Mouse (Mus musculus) CH12.LX (cell line): ENCODE data around the gene Cblb. TPM values are rescaled to one million over a fixed set of nuclear protein-coding genes. Genes with fewer than 3 reads are reported as not detected.

Experiments used
- DNase-seq: peaks from one replicate; pipeline ENCODE4 v3.0.0-alpha.2; 2013; ENCODE audit errors: extremely low read depth
- H3K27ac ChIP-seq: 2 replicates; pipeline ENCODE4 v1.5.1; 2012; ENCODE audit warnings: low read depth, mild to moderate bottlenecking, control low read depth, moderate library complexity; ENCODE audit not compliant: insufficient read depth
- H3K27me3 ChIP-seq: replicated peaks from 2 replicates; pipeline ENCODE3; 2012; ENCODE audit warnings: inconsistent platforms
- H3K36me3 ChIP-seq, 2 experiments: replicated peaks in 1 of 2; 2 replicates each; pipeline versions ENCODE3 to v1.6.1; 2012; ENCODE audit warnings: inconsistent platforms in 1 of 2, low read length in 1 of 2, mild to moderate bottlenecking in 1 of 2, mixed read lengths in 1 of 2, moderate library complexity in 1 of 2; ENCODE audit not compliant: control insufficient read depth in 1 of 2, insufficient read depth in 1 of 2
- H3K4me1 ChIP-seq, 2 experiments: 2 replicates each; pipeline ENCODE4 v1.6.1; 2012; ENCODE audit warnings: inconsistent platforms in 1 of 2, moderate library complexity in 1 of 2; ENCODE audit not compliant: insufficient read depth in 2 of 2, control insufficient read depth in 1 of 2
- H3K4me2 ChIP-seq: 2 replicates; pipeline ENCODE4 v1.6.1; 2012; ENCODE audit warnings: low read depth, mild to moderate bottlenecking, control low read depth; ENCODE audit not compliant: poor library complexity, insufficient read depth, severe bottlenecking
- H3K4me3 ChIP-seq, 3 experiments: fragments of 150-350 bp in 1 of 3; sonication (generic) in 1 of 3; replicated peaks in 1 of 3; 2 replicates each; pipeline versions ENCODE3 to v1.5.1; 2011 to 2012; ENCODE audit warnings: low read depth in 2 of 3, low read length in 2 of 3, mild to moderate bottlenecking in 2 of 3, moderate library complexity in 2 of 3, control low read depth in 1 of 3, improper control_type of control experiment in 1 of 3, inconsistent platforms in 1 of 3, mixed read lengths in 1 of 3; ENCODE audit not compliant: poor library complexity in 1 of 3
- H3K79me2 ChIP-seq: replicated peaks from 2 replicates; pipeline ENCODE4 v1.6.1; 2012; ENCODE audit warnings: mild to moderate bottlenecking, moderate library complexity; ENCODE audit not compliant: control insufficient read depth, poor library complexity, insufficient read depth, severe bottlenecking; ENCODE audit errors: extremely low read depth
- H3K9ac ChIP-seq: 2 replicates; pipeline ENCODE4 v1.6.1; 2012; ENCODE audit warnings: low read depth, mild to moderate bottlenecking, control low read depth, moderate library complexity; ENCODE audit not compliant: insufficient read depth
- H3K9me3 ChIP-seq: replicated peaks from 2 replicates; pipeline ENCODE3; 2012; ENCODE audit warnings: low read length, inconsistent platforms, mixed read lengths
- BHLHE40 ChIP-seq: IDR thresholded peaks from 2 replicates; pipeline ENCODE4 v1.6.1; 2011; ENCODE audit warnings: mild to moderate bottlenecking, low read depth, low read length, improper control_type of control experiment
- CHD1 ChIP-seq: IDR thresholded peaks from 2 replicates; pipeline ENCODE4 v1.6.1; 2012; ENCODE audit warnings: low read depth, low read length, improper control_type of control experiment, inconsistent platforms
- CHD2 ChIP-seq: IDR thresholded peaks from 2 replicates; pipeline ENCODE4 v1.6.1; 2011; ENCODE audit warnings: low read length, improper control_type of control experiment
- CTCF ChIP-seq, 2 experiments: IDR thresholded peaks in 1 of 2; conservative IDR thresholded peaks in 1 of 2; 2 replicates each; pipeline ENCODE4 v1.5.1; 2011 to 2012; ENCODE audit warnings: low read depth in 2 of 2, low read length in 2 of 2, improper control_type of control experiment in 1 of 2, inconsistent platforms in 1 of 2, mild to moderate bottlenecking in 1 of 2, moderate library complexity in 1 of 2
- E2F4 ChIP-seq: IDR thresholded peaks from 2 replicates; pipeline ENCODE4 v1.6.1; 2011; ENCODE audit warnings: low read depth, low read length, improper control_type of control experiment; ENCODE audit not compliant: insufficient replicate concordance
- ELF1 ChIP-seq: IDR thresholded peaks from 2 replicates; pipeline ENCODE4 v1.6.1; 2014; ENCODE audit warnings: low read depth, mild to moderate bottlenecking, inconsistent platforms, low read length, improper control_type of control experiment
- EP300 ChIP-seq: IDR thresholded peaks from 2 replicates; pipeline ENCODE4 v1.6.1; 2011; ENCODE audit warnings: low read length, improper control_type of control experiment
- ETS1 ChIP-seq: conservative IDR thresholded peaks from 2 replicates; pipeline ENCODE4 v1.6.1; 2012; ENCODE audit warnings: low read depth, mild to moderate bottlenecking, inconsistent platforms, low read length, improper control_type of control experiment, moderate library complexity
- GABPA ChIP-seq: IDR thresholded peaks from 2 replicates; pipeline ENCODE4 v1.6.1; 2012; ENCODE audit warnings: low read depth, low read length, improper control_type of control experiment, inconsistent platforms; ENCODE audit not compliant: insufficient replicate concordance
- HCFC1 ChIP-seq: IDR thresholded peaks from 2 replicates; pipeline ENCODE4 v1.6.1; 2012; ENCODE audit warnings: low read depth, mild to moderate bottlenecking, inconsistent platforms, low read length, improper control_type of control experiment
- IRF4 ChIP-seq: IDR thresholded peaks from 2 replicates; pipeline ENCODE4 v1.6.1; 2014; ENCODE audit warnings: low read depth, mild to moderate bottlenecking, inconsistent platforms, low read length, improper control_type of control experiment
- JUN ChIP-seq: IDR thresholded peaks from 2 replicates; pipeline ENCODE4 v1.6.1; 2011; ENCODE audit warnings: low read depth, mild to moderate bottlenecking, low read length, improper control_type of control experiment, moderate library complexity; ENCODE audit not compliant: insufficient read depth
- JUND ChIP-seq: conservative IDR thresholded peaks from 2 replicates; pipeline ENCODE4 v1.6.1; 2011; ENCODE audit warnings: low read depth, low read length, improper control_type of control experiment
- KAT2A ChIP-seq: IDR thresholded peaks from 2 replicates; pipeline ENCODE4 v1.6.1; 2012; ENCODE audit warnings: low read length, improper control_type of control experiment, inconsistent platforms; ENCODE audit not compliant: insufficient replicate concordance
- MAFK ChIP-seq: IDR thresholded peaks from 2 replicates; pipeline ENCODE4 v1.6.1; 2011; ENCODE audit warnings: low read length, improper control_type of control experiment; ENCODE audit not compliant: insufficient replicate concordance
- MAX ChIP-seq: IDR thresholded peaks from 2 replicates; pipeline ENCODE4 v1.6.1; 2011; ENCODE audit warnings: low read length, improper control_type of control experiment
- MAZ ChIP-seq: IDR thresholded peaks from 2 replicates; pipeline ENCODE4 v1.6.1; 2012; ENCODE audit warnings: low read depth, mild to moderate bottlenecking, inconsistent platforms, low read length, improper control_type of control experiment, moderate library complexity
- MEF2A ChIP-seq: IDR thresholded peaks from 2 replicates; pipeline ENCODE4 v1.6.1; 2014; ENCODE audit warnings: low read depth, mild to moderate bottlenecking, inconsistent platforms, low read length, improper control_type of control experiment, borderline replicate concordance
- MXI1 ChIP-seq: IDR thresholded peaks from 2 replicates; pipeline ENCODE4 v1.6.1; 2011; ENCODE audit warnings: mild to moderate bottlenecking, low read depth, low read length, improper control_type of control experiment
- MYC ChIP-seq: IDR thresholded peaks from 2 replicates; pipeline ENCODE4 v1.6.1; 2011; ENCODE audit warnings: low read depth, mild to moderate bottlenecking, improper control_type of control experiment, low read length
- NELFE ChIP-seq: IDR thresholded peaks from 2 replicates; pipeline ENCODE4 v1.6.1; 2011; ENCODE audit warnings: low read depth, low read length, improper control_type of control experiment
- NRF1 ChIP-seq: IDR thresholded peaks from 2 replicates; pipeline ENCODE4 v1.6.1; 2014; ENCODE audit warnings: low read depth, mild to moderate bottlenecking, inconsistent platforms, low read length, improper control_type of control experiment, moderate library complexity
- PAX5 ChIP-seq: IDR thresholded peaks from 2 replicates; pipeline ENCODE4 v1.6.1; 2012; ENCODE audit warnings: low read length, inconsistent platforms, mixed read lengths
- POLR2A ChIP-seq: IDR thresholded peaks from 2 replicates; pipeline ENCODE4 v1.6.1; 2011; ENCODE audit warnings: low read depth, mild to moderate bottlenecking, improper control_type of control experiment, low read length
- POLR2AphosphoS2 ChIP-seq: IDR thresholded peaks from 2 replicates; pipeline ENCODE4 v1.6.1; 2011; ENCODE audit warnings: low read depth, low read length, improper control_type of control experiment
- RAD21 ChIP-seq: IDR thresholded peaks from 2 replicates; pipeline ENCODE4 v1.6.1; 2011; ENCODE audit warnings: low read depth, mild to moderate bottlenecking, low read length, improper control_type of control experiment, moderate library complexity
- RCOR1 ChIP-seq: conservative IDR thresholded peaks from 2 replicates; pipeline ENCODE4 v1.6.1; 2012; ENCODE audit warnings: low read depth, mild to moderate bottlenecking, inconsistent platforms, low read length, improper control_type of control experiment
- SIN3A ChIP-seq: IDR thresholded peaks from 2 replicates; pipeline ENCODE4 v1.6.1; 2012; ENCODE audit warnings: low read length, improper control_type of control experiment, inconsistent platforms
- SMC3 ChIP-seq: IDR thresholded peaks from 2 replicates; pipeline ENCODE4 v1.6.1; 2011; ENCODE audit warnings: low read depth, low read length, improper control_type of control experiment
- TBP ChIP-seq: conservative IDR thresholded peaks from 2 replicates; pipeline ENCODE4 v1.6.1; 2011; ENCODE audit warnings: low read depth, low read length, improper control_type of control experiment
- TCF12 ChIP-seq: IDR thresholded peaks from 2 replicates; pipeline ENCODE4 v1.6.1; 2014; ENCODE audit warnings: low read depth, mild to moderate bottlenecking, inconsistent platforms, low read length, improper control_type of control experiment
- UBTF ChIP-seq: IDR thresholded peaks from 2 replicates; pipeline ENCODE4 v1.6.1; 2012; ENCODE audit warnings: low read depth, mild to moderate bottlenecking, inconsistent platforms, low read length, improper control_type of control experiment, moderate library complexity
- USF1 ChIP-seq: IDR thresholded peaks from 2 replicates; pipeline ENCODE4 v1.6.1; 2014; ENCODE audit warnings: low read depth, mild to moderate bottlenecking, inconsistent platforms, low read length, improper control_type of control experiment
- USF2 ChIP-seq: conservative IDR thresholded peaks from 2 replicates; pipeline ENCODE4 v1.6.1; 2011; ENCODE audit warnings: low read depth, low read length, improper control_type of control experiment
- ZC3H11A ChIP-seq: IDR thresholded peaks from 2 replicates; pipeline ENCODE4 v1.6.1; 2012; ENCODE audit warnings: low read depth, mild to moderate bottlenecking, inconsistent platforms, low read length, improper control_type of control experiment
- ZKSCAN1 ChIP-seq: IDR thresholded peaks from 2 replicates; pipeline ENCODE4 v1.6.1; 2012; ENCODE audit warnings: low read depth, inconsistent platforms, low read length, improper control_type of control experiment, borderline replicate concordance
- ZMIZ1 ChIP-seq: IDR thresholded peaks from 2 replicates; pipeline ENCODE4 v1.6.1; 2012; ENCODE audit warnings: low read depth, mild to moderate bottlenecking, inconsistent platforms, low read length, improper control_type of control experiment
- ZNF384 ChIP-seq: IDR thresholded peaks from 2 replicates; pipeline ENCODE4 v1.6.1; 2012; ENCODE audit warnings: low read depth, low read length, improper control_type of control experiment, inconsistent platforms
- dilution Hi-C: fragments of 300-500 bp; cut with MboI; formaldehyde crosslinking; loops from 2 replicates; pipeline ENCODE4 v1.14.3; 2020; ENCODE audit warnings: low sequenced_read_pairs; ENCODE audit not compliant: extremely low pct_unique_long_range_greater_than_20kb, extremely low pct_ligation_motif_present
- in situ Hi-C: fragments of 300-500 bp; cut with MboI; formaldehyde crosslinking; loops from 3 replicates; pipeline ENCODE4 v1.14.3; 2019; ENCODE audit warnings: low sequenced_read_pairs, low pct_ligation_motif_present, low pct_unique_long_range_greater_than_20kb, mixed read lengths
- polyA plus RNA-seq: library from polyadenylated mRNA; unstranded; fragments of >175 nt; gene quantifications from 2 replicates; pipeline ENCODE4 v1.2.1, GENCODE M21; 2012; ENCODE audit warnings: low read depth; ENCODE audit not compliant: insufficient read length
- total RNA-seq, 2 experiments: library from RNA; depleted of rRNA; stranded (reverse); fragments of 300-350 nt in 1 of 2; fragments of >200 nt in 1 of 2; gene quantifications; 2 replicates each; pipeline ENCODE4 v1.2.3; 2012 to 2014

Gene Cblb
- total and polyA plus RNA-seq, 3 experiments: 3.5 to 18.9 (median 6.3) TPM

DNA sequence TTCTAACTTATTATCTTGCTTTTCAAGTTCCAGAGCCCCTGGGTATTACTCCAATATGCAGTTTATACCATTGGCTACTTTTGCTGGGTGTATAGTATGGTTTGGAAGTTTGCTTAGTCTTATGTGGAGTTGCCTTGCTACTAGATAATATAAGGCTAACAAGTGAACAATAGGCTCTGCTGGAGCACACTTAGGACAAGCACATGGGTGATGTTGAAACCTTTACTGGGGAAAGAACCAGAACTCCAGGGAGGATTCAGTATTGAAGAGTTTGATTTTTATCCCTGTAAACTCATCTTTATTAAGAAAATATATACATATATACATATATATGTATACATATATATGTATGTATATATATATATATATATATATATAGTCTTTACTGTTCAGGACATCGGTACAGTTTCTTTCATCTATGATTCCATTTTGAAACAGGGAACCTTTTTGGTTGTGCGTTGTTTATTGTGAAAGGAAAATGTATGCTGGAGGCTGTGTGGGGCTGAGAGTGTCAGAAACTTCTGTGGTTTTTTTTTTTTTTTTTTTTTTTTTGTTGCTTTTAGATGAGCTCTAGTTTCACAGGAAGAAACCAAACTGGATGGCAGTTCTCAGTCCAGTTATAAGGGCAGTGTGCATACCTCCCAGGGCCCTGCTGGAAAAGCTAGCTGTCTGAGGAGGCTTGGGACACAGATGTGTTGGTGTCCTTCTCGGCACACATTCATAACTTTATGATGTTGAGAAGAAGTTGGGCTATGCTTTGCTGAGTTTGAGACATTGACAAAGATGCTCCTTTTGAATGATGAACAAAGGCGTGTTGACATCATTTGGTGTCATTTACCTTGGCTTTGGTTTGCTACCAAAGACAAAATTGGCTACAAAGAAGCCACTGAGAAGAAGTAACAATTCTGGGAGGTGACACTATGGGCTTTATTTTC, 2.6 kb downstream of the Cblb start:
- no peaks in the 10 kb centered on the region for H3K27me3 ChIP-seq
- no peaks in the 10 kb centered on the region for H3K9me3 ChIP-seq
- peaks cover 8 to 66% of the 10 kb centered on the region in 2 experiments for H3K4me1 ChIP-seq
- no peaks in the 10 kb centered on the region for H3K79me2 ChIP-seq
- peak overlapping the region; percentile 30; the same call in 1 of the 2 replicates for H3K4me2 ChIP-seq
- H3K4me3 ChIP-seq: peak overlapping the region in 2 of 3 experiments; percentile 81 to 94
- H3K27ac ChIP-seq: no peak overlapping the region
- no peak for DNase-seq
- no peak overlapping the region for H3K9ac ChIP-seq
- TF ChIP-seq NRF1: no peak
- TF ChIP-seq CHD2: no peak
- no peak for TF ChIP-seq MXI1
- TF ChIP-seq USF2: no peak
- TF ChIP-seq RAD21: no peak
- TF ChIP-seq KAT2A: no peak
- TF ChIP-seq ZNF384: peak; percentile 97
- TF ChIP-seq ZMIZ1: no peak
- TF ChIP-seq MYC: no peak
- TF ChIP-seq CTCF (conservative IDR thresholded peaks at IDR 0.05 in 1 of 2, IDR thresholded peaks at IDR 0.05 in 1 of 2; ENCODE audit: low read depth in 2 of 2, low read length in 2 of 2): no peak
- TF ChIP-seq ZC3H11A: no peak
- no peak for TF ChIP-seq MEF2A
- TF ChIP-seq SMC3: no peak
- no peak for TF ChIP-seq SIN3A
- TF ChIP-seq USF1: no peak
- TF ChIP-seq MAX: no peak
- TF ChIP-seq CHD1: no peak; the same call in 1 of the 2 replicates
- no peak for TF ChIP-seq MAZ
- no peak for TF ChIP-seq POLR2AphosphoS2
- no peak for TF ChIP-seq TBP
- TF ChIP-seq GABPA: no peak
- TF ChIP-seq PAX5: no peak
- TF ChIP-seq BHLHE40: no peak
- TF ChIP-seq JUN: no peak
- TF ChIP-seq IRF4: 0 out of 2 replicates have a peak, but pooled peaks have one; percentile 31
- no peak for TF ChIP-seq NELFE
- TF ChIP-seq ELF1: no peak
- peak; percentile 17; the same call in 1 of the 2 replicates for TF ChIP-seq EP300
- no peak for TF ChIP-seq RCOR1
- no peak for TF ChIP-seq HCFC1
- TF ChIP-seq TCF12: 0 out of 2 replicates have a peak, but pooled peaks have one; percentile 22
- TF ChIP-seq E2F4: no peak
- TF ChIP-seq ETS1: peak; percentile 43; the same call in 1 of the 2 replicates
- TF ChIP-seq POLR2A: no peak
- no peak for TF ChIP-seq JUND
- no peak for TF ChIP-seq ZKSCAN1
- no peak for TF ChIP-seq UBTF
- TF ChIP-seq MAFK: 0 out of 2 replicates have a peak, but pooled peaks have one; percentile 23
- TF ChIP-seq, all 38 proteins: peak for 6
- peaks cover 0 to 11% of the 10 kb centered on the region in 2 experiments for H3K36me3 ChIP-seq
- in situ Hi-C loops (no loop called here), dilution Hi-C loops (no loop called here)
